Mouse (Mus musculus): Measurements from ENCODE around the gene Usp48.

The Usp48 gene

GRCm38 (mm10) chr4:137686303-137686702 is 92.7 kb downstream of the Usp48 start:
- in situ Hi-C loops (cut with MseI, MboI): no loop called here

- in situ Hi-C loops (cut with MseI, MboI): no loop called here
Measured at GRCm38 (mm10) chr4:137687234-137687825, 93.8 kb downstream of the Usp48 start.

GRCm38 (mm10) chr4:137692107-137692902 is 98.8 kb downstream of the Usp48 start:
- in situ Hi-C loops (cut with MseI, MboI): no loop called here

GRCm38 (mm10) chr4:137695300-137695699 is 101.7 kb downstream of the Usp48 start:
- in situ Hi-C loops (cut with MseI, MboI): no loop called here

GRCm38 (mm10) chr4:137695900-137696299 is 102.3 kb downstream of the Usp48 start:
- in situ Hi-C loops (cut with MseI, MboI): no loop called here

GRCm38 (mm10) chr4:137697156-137697885 is 103.8 kb downstream of the Usp48 start:
- in situ Hi-C loops (cut with MseI, MboI): no loop called here

- in situ Hi-C loops (cut with MseI, MboI): no loop called here
Measured at GRCm38 (mm10) chr4:137698076-137698985, 104.8 kb downstream of the Usp48 start.

- in situ Hi-C loops (cut with MseI, MboI): no loop called here
Measured at GRCm38 (mm10) chr4:137699264-137700211, 106.0 kb downstream of the Usp48 start.

- in situ Hi-C loops (cut with MseI, MboI): no loop called here
Measured at GRCm38 (mm10) chr4:137700960-137701359, 107.4 kb downstream of the Usp48 start.

GRCm38 (mm10) chr4:137703077-137703476 is 109.5 kb downstream of the Usp48 start:
- in situ Hi-C loops (cut with MseI, MboI): no loop called here

- in situ Hi-C loops (cut with MseI, MboI): no loop called here
Measured at GRCm38 (mm10) chr4:137704561-137704960, 111.0 kb downstream of the Usp48 start.

GRCm38 (mm10) chr4:137705379-137705778 is 111.8 kb downstream of the Usp48 start:
- in situ Hi-C loops (cut with MseI, MboI): no loop called here

GRCm38 (mm10) chr4:137706510-137706909 is 113.0 kb downstream of the Usp48 start:
- in situ Hi-C loops (cut with MseI, MboI): no loop called here

- in situ Hi-C loops (cut with MseI, MboI): no loop called here
Measured at GRCm38 (mm10) chr4:137707216-137707990, 113.8 kb downstream of the Usp48 start.
